Mouse (Mus musculus): ENCODE data around the gene Srgap3.

Srgap3 gene

DNA sequence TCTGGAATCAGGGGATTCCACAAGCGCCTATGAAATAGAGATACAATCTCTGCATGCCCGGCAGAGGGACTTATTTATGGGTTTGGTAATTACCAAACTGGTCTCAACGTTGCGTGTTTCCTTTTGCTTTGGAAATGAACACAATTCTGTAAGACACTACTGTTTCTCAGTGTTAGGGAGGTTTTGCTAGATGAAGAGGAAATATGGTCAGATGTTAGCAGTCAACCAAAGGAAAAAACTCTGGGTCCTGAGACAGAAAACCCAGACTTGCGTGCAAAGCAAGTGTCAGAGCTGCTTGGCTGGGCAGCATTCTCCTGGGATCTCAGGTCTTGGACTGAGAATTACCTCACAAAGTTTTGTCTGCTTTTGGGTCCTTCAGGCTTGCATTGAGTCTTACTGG, 34.5 kb downstream of the Srgap3 start:
- no peak for DNase-seq (ENCODE audit: low read depth, low spot score)

DNA sequence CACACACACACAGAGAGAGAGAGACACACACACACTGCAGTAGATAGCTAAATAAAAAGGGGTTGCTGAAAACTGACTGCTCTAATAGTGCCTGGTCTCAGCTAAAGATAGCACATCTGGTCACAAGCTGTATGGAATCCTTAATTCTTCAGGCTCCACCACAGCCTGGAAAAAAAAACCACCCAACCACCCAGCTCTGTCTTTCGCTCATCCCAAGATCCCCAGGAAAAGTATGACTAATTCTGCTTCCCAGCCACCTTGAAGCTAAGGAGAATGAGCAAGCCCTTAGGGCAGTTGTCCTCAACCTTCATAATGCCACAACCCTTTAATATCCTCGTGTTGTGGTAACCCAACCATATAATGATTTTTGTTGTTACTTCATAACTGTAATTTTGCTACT, 37.4 kb downstream of the Srgap3 start:
- DNase-seq (ENCODE audit: low read depth, low spot score) = no peak

DNA sequence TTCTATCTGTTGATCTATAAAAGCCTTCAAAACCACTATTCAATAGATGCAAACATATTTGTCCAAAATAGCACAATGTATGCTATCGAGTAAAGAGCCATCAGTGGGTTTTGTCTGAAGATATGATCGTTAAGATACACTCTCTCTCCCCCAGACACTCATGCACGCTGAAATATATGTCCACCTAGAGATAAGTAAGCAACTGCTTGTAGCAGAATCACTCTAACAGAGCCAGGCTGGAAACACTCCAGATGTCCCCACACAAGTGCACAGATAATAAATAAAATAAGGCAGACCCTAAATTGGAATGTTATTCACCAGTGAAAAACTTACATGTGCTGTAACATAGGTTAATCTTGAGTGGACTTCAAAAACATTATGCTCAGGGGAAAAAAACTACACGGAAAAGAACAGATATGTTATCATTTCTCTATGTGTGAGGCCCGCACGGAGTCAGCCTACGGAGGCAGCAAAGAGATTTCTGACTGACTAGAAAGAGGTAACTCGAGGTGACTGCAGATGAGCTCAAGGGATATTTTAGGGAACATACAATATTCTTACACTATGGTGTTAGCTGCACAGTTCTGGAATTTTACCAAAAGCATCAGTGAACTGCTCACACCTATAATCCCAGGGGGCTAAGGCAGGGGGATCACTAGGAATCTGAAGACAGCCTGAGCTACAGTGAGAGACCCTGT, 39.0 kb downstream of the Srgap3 start:
- no peak for DNase-seq (ENCODE audit: low read depth, low spot score)

DNA sequence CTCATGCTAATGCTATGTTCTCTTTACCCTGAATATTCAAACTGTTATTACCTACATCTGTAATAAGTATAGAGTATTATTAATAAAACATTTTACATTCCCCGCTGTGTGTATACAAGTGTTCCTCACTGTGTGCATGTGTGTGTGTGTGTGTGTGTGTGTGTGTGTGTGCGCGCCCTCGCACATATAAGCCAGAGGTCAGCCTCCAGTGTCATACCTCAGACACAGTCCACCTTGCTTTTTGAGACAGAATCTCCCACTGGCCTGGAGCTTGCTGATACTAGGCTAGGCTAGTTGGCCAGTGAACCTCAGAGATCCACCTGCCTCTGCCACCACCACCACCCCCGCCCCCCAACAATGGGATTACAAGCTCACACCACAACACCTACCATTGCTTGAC, 43.3 kb downstream of the Srgap3 start:
- DNase-seq (ENCODE audit: low read depth, low spot score) = no peak

- DNase-seq (ENCODE audit: low read depth, low spot score) = no peak
Measured at GRCm38 (mm10) chr6:112903226-112903625, 43.8 kb downstream of the Srgap3 start.

GRCm38 (mm10) chr6:112902791-112903190, 44.3 kb downstream of the Srgap3 start:
- DNase-seq (ENCODE audit: low read depth, low spot score) = no peak

GRCm38 (mm10) chr6:112900306-112900705, 46.8 kb downstream of the Srgap3 start:
- DNase-seq (ENCODE audit: low read depth, low spot score) = no peak

- DNase-seq (ENCODE audit: low read depth, low spot score) = no peak
Measured at GRCm38 (mm10) chr6:112899711-112900110, 47.4 kb downstream of the Srgap3 start.

GRCm38 (mm10) chr6:112899276-112899675, 47.8 kb downstream of the Srgap3 start:
- no peak for DNase-seq (ENCODE audit: low read depth, low spot score)

- DNase-seq (ENCODE audit: low read depth, low spot score) = no peak
Measured at GRCm38 (mm10) chr6:112898435-112898834, 48.6 kb downstream of the Srgap3 start.

DNA sequence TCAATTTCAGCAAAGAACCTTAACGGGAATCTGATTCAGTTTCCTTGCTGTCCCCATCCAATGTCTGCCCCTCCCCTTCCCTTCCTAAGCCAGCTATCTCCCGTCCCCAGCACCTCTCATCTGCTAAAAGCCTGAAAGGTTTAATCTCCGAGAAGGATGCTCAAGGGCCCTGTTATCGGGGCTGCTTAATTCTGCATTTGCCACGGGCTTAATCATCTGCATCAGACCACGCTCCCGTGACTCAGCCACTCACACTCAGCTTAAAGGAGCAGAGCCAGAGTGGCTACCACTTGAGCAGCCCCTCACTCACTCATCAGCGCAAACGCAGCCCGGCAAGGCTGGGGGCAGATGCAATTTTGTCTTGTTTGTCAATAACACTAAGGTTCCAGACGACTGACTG, 50.7 kb downstream of the Srgap3 start:
- no peak for DNase-seq (ENCODE audit: low read depth, low spot score)

DNA sequence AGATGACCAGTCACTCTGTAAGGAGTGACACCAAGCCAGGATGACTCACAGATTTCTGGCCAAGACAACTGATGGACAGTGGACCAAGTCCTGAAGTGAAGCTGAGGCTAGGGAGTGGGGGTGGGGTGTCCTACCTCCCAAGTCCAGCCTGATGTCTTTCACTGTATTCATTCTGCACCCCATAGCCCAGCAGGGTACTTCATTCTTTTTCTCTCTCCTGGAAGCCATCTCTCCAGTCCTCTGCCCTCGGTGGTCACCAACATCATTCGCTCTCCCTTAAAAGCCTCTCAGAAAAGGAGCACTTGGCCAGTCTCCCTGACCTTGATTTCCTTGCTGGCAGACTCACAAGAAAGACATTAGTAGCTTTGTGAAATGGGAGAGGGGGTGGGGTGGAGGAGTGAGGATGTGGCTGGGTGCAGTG, 56.7 kb downstream of the Srgap3 start:
- no peak for DNase-seq (ENCODE audit: low read depth, low spot score)

DNA sequence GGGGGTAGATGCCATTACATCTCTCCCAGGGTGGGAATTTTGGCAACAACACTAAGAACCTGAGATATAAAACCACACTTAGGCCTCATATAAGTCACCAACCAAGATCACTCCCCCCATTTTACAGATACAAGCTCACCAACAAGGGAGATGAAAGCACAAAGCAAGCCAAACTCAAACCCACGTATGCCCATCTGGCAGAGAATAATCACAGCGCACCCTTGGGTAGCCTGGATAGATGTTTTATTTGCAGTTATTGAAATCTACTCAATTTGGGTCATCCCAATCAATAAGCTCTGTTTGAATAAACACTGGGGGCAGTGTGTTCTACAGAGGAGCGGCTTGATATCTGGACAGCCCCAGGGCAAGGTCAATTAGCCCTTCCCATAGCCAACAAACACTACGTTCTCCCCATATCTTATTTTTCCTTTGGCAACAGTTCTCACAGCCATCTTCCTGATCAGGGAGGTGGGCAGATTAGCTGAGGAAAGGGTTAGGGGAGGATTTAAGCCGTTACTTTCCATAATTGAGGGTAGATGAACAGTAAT, 63.4 kb downstream of the Srgap3 start:
- no peak for DNase-seq (ENCODE audit: low read depth, low spot score)

DNA sequence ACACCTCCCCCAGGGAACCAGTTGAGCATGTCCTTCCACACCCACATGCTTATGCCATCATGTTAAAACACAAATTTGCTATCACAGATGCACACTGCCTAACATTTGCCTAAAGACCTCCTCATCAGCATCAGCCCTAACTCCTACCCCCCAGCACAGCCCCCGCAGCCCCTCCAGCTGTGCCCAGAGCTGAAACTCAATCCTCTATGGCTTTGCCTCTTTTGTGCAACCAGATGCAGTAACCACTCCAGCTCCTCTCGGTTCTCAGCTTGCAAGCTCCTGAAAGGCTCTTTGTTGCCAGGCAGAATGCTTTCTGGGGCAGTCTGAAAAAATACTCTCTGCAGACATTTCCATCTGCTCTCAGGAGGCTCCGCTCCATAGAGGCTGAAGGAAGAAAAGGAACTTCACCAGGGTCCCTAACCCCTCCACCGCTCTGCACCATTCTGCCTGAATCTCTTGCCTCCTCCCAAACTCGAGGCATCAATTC, 67.0 kb downstream of the Srgap3 start:
- no peak for DNase-seq (ENCODE audit: low read depth, low spot score)

- no peak for DNase-seq (ENCODE audit: low read depth, low spot score)
Measured at GRCm38 (mm10) chr6:112879154-112879553, 67.9 kb downstream of the Srgap3 start.

DNA sequence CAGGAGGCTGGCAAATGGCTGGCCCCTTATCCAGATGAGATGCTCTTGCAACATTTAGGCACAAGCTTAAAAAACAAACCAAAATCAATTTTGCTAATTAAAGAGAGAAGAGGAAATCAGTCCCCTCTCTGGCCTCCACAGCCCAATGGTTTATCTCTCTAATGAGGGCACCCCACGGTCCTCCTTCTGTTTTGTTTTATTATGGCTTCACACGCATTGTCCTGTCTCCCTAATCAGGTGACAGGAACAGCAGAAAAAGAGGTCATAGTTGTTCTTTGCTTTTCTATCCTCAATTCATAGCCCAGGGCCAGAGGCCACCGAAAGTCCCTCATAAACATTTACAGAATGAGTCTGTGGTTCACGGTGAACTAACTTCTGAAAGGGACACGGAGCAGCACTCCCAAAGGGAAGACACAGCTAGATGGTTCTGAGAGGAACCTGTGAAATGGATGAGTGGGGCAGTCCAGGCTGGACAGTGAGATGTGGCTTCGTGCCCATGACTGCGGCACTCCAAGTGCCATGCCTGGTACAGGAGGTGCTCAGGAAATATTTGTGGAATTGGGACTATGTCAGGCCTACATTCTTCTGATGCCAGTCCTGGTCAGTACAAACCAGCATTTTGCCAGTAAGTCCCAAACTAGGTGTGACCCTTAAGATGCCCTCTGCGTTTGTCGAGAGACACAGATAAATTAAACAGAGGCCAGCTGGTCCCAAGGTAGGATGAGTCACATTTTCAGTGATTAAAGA, 73.8 kb downstream of the Srgap3 start:
- no peak for DNase-seq (ENCODE audit: low read depth, low spot score)

- no peak for DNase-seq (ENCODE audit: low read depth, low spot score)
Measured at GRCm38 (mm10) chr6:112871241-112871780, 75.8 kb downstream of the Srgap3 start.

DNA sequence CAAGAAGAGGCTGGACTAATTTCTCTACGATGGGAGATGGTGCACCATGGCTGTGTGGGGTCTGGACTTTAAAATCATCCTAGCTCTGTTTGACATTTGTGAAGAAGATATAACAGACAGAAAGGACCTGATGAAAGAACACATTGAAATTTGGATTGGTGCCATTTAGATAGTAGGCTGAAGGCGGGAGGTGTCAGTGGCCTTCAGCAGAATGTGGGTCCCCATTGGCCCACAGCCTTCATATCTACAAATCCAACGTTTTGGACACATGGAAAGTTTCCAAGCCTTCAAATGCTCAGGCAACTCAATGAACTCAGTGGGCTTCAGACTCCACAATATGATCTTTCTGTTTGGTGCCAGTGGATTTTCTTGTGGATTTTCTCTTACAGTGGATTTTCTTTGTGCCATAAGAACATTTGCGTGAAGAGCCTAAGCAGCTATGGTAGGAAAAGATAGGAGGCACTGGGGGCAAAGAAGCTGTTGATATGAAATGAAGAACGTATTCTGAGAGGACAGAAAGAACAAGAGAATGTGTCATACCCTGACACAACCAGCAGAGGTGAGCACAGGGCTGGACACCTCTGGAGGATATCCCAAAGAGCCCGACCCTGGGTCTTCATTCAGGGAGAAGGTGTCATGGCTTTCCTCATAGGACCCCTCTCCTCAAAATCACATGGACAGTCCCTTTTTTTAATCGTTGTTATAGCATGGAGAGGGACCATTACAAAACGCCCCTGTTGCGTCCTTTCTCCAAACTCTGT, 78.7 kb downstream of the Srgap3 start:
- DNase-seq (ENCODE audit: low read depth, low spot score) = no peak

DNA sequence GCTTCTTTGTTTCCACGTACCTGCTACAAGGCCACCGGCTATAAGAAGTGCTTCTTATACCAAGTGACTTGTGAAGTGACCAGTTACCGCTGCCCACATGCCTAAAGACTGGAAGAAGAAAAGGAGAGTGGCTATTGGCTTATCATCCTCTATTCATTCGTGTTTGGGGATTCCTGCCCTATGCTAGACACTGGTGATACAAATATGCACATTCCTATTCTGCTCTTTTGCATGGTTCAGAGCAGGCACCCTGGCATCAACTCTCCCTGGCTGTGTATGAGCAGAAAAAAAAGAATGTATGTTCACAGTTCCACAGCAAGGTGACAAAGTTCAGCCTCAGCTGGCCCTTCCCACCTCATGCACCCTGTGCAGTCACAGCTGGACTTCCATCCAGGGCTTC, 81.0 kb downstream of the Srgap3 start:
- no peak for DNase-seq (ENCODE audit: low read depth, low spot score)

- no peak for DNase-seq (ENCODE audit: low read depth, low spot score)
Measured at GRCm38 (mm10) chr6:112865021-112865531, 82.0 kb downstream of the Srgap3 start.

GRCm38 (mm10) chr6:112862465-112862864, 84.6 kb downstream of the Srgap3 start:
- no peak for DNase-seq (ENCODE audit: low read depth, low spot score)
